Mouse (Mus musculus) small intestine, adult 2 months (tissue): ENCODE results near the gene Ccdc51. TPM values are rescaled to one million over a fixed set of nuclear protein-coding genes. Genes with fewer than 3 reads are reported as not detected.

Experiments used
- H3K27ac ChIP-seq: fragments of 200-500 bp; 2 replicates; pipeline ENCODE4 v1.5.1; 2012; ENCODE audit warnings: low read depth, low read length, control low read depth, inconsistent platforms; ENCODE audit not compliant: insufficient read depth
- H3K27me3 ChIP-seq: fragments of 200-500 bp; 2 replicates; pipeline ENCODE4 v1.6.1; 2012; ENCODE audit warnings: mild to moderate bottlenecking, moderate library complexity, low read length, inconsistent platforms; ENCODE audit not compliant: control insufficient read depth, insufficient read depth
- H3K36me3 ChIP-seq: fragments of 200-500 bp; 2 replicates; pipeline ENCODE4 v1.6.1; 2012; ENCODE audit warnings: mild to moderate bottlenecking, low read length, control low read depth, inconsistent platforms; ENCODE audit not compliant: control insufficient read depth, insufficient read depth
- H3K4me1 ChIP-seq: fragments of 200-500 bp; 2 replicates; pipeline ENCODE4 v1.6.1; 2012; ENCODE audit warnings: low read length, inconsistent platforms, mixed read lengths; ENCODE audit not compliant: control insufficient read depth, insufficient read depth, insufficient read length
- H3K4me3 ChIP-seq: fragments of 200-500 bp; 2 replicates; pipeline ENCODE4 v1.5.1; 2012; ENCODE audit warnings: low read depth, mild to moderate bottlenecking, control low read depth, inconsistent platforms, low read length, moderate library complexity
- CTCF ChIP-seq: fragments of 200-500 bp; IDR thresholded peaks from 2 replicates; pipeline ENCODE4 v1.5.1; 2012; ENCODE audit warnings: low read depth, mild to moderate bottlenecking, control low read depth, inconsistent platforms, low read length, moderate library complexity, mixed read lengths; ENCODE audit not compliant: insufficient replicate concordance, insufficient read length; ENCODE audit errors: extremely low read depth
- POLR2A ChIP-seq: fragments of 200-500 bp; IDR thresholded peaks from 2 replicates; pipeline ENCODE4 v1.6.1; 2012; ENCODE audit warnings: low read depth, mild to moderate bottlenecking, control low read depth, inconsistent platforms, low read length, moderate library complexity
- WGBS: fragments of 180-500 bp; shearing (Covaris S2); methylation state at CpG from one replicate; pipeline ENCODE4 v1.1.7; 2018; 5-methylcytosine and 5-hydroxymethylcytosine counted together
- polyA plus RNA-seq: library from polyadenylated mRNA; depleted of rRNA; stranded (reverse); fragments of >200 nt; gene quantifications from 2 replicates; pipeline ENCODE4 v1.2.3, GENCODE M21; 2012

Gene Ccdc51
- polyA plus RNA-seq, 1 experiment: 11.3 TPM

GRCm38 (mm10) chr9:109122553-109123085 lies 40.3 kb downstream of the Ccdc51 start:
- 47% methylated on average over 2 of the region's 2 CpGs for WGBS
- TF ChIP-seq POLR2A (no peak), CTCF (no peak)
- H3K27me3 ChIP-seq: no peaks in the 10 kb centered on the region

GRCm38 (mm10) chr9:109123266-109123665 lies 41.0 kb downstream of the Ccdc51 start:
- Histone ChIP-seq H3K27ac (no peak overlapping the region), H3K27me3 (no peaks in the 10 kb centered on the region), H3K36me3 (no peaks in the 10 kb centered on the region), H3K4me1 (peaks cover 3% of the 10 kb centered on the region), H3K4me3 (no peak overlapping the region)
- TF ChIP-seq POLR2A (no peak), CTCF (no peak)
- WGBS: 31% methylated on average over 6 of the region's 6 CpGs

More at GRCm38 (mm10) chr9:109122553-109123085, 40.3 kb downstream of the Ccdc51 start:
- no peaks in the 10 kb centered on the region for H3K36me3 ChIP-seq
- no peak overlapping the region for H3K27ac ChIP-seq
- peaks cover 3% of the 10 kb centered on the region for H3K4me1 ChIP-seq
- H3K4me3 ChIP-seq: no peak overlapping the region

GRCm38 (mm10) chr9:109124164-109124563 lies 41.9 kb downstream of the Ccdc51 start:
- H3K4me3 ChIP-seq: no peak overlapping the region
- 84% methylated on average over 3 of the region's 3 CpGs for WGBS
- no peak overlapping the region for H3K27ac ChIP-seq
- TF ChIP-seq POLR2A: no peak
- TF ChIP-seq CTCF: no peak
- H3K36me3 ChIP-seq: no peaks in the 10 kb centered on the region
- peaks cover 3% of the 10 kb centered on the region for H3K4me1 ChIP-seq
- no peaks in the 10 kb centered on the region for H3K27me3 ChIP-seq

- Histone ChIP-seq H3K27me3 (no peaks in the 10 kb centered on the region), H3K27ac (no peak overlapping the region), H3K4me3 (no peak overlapping the region), H3K36me3 (no peaks in the 10 kb centered on the region), H3K4me1 (no peaks in the 10 kb centered on the region)
- WGBS: 55% methylated on average over 2 of the region's 2 CpGs
- TF ChIP-seq POLR2A: no peak
- no peak for TF ChIP-seq CTCF
These were observed 42.8 kb downstream of the Ccdc51 start for GRCm38 (mm10) chr9:109125043-109125442.

- Histone ChIP-seq H3K4me3 (no peak overlapping the region), H3K36me3 (no peaks in the 10 kb centered on the region), H3K27me3 (no peaks in the 10 kb centered on the region), H3K4me1 (no peaks in the 10 kb centered on the region), H3K27ac (no peak overlapping the region)
- TF ChIP-seq POLR2A: no peak
- no peak for TF ChIP-seq CTCF
- WGBS: 63% methylated on average over 3 of the region's 3 CpGs
These were observed 43.2 kb downstream of the Ccdc51 start for GRCm38 (mm10) chr9:109125481-109125880.

GRCm38 (mm10) chr9:109127076-109127475 lies 44.8 kb downstream of the Ccdc51 start:
- Histone ChIP-seq H3K4me3 (no peak overlapping the region), H3K4me1 (no peaks in the 10 kb centered on the region), H3K27ac (no peak overlapping the region), H3K27me3 (no peaks in the 10 kb centered on the region), H3K36me3 (no peaks in the 10 kb centered on the region)
- TF ChIP-seq POLR2A (no peak), CTCF (no peak)
- 66% methylated on average over 4 of the region's 4 CpGs for WGBS

- 41% methylated on average over 3 of the region's 3 CpGs for WGBS
- Histone ChIP-seq H3K27ac (no peak overlapping the region), H3K27me3 (no peaks in the 10 kb centered on the region), H3K4me3 (no peak overlapping the region), H3K4me1 (no peaks in the 10 kb centered on the region), H3K36me3 (no peaks in the 10 kb centered on the region)
- TF ChIP-seq CTCF (no peak), POLR2A (no peak)
These were observed 45.9 kb downstream of the Ccdc51 start for GRCm38 (mm10) chr9:109128211-109128610.
